Mouse (Mus musculus): Measurements from ENCODE around the gene Snapc5.
"Not testable (repeated sequence)": the region's sequence is repeated elsewhere in the genome, so short reads cannot be mapped to it uniquely, and the experiment has no call there.

The Snapc5 gene

DNA sequence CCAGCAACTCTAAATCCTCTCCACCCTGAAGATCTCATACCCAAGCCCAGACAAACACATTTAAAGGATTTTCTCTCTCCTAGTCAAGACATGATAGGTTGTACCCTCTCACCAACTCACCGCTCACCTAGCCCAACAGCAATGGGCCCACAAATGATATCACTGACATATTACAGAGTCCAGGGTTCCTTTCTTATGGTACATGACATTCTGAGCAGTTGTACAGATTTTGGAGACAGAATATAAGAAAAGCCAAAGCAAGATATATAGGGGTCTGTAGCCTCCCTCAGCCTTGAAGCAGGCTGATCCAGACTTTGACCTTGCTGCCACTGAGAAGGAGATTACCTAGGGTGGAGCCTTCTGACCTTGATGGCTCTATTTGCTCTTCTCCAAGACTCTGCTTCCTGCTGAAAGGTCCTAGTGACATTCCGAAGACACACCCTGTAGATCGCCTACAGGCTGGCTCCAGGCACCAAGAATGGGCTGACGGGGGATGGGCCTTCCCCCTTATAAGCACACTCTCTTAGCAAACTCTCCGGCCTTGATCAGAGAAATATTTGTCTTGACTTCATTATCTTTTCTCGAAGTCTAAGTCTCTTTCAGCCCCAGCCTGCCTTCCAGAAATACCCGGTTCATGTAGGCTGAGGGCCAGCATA lies 19.8 kb downstream of the Snapc5 start:
- DNase-seq (ENCODE audit: inconsistent age in 2 of 2, low spot score in 1 of 2): not testable (repeated sequence)

DNA sequence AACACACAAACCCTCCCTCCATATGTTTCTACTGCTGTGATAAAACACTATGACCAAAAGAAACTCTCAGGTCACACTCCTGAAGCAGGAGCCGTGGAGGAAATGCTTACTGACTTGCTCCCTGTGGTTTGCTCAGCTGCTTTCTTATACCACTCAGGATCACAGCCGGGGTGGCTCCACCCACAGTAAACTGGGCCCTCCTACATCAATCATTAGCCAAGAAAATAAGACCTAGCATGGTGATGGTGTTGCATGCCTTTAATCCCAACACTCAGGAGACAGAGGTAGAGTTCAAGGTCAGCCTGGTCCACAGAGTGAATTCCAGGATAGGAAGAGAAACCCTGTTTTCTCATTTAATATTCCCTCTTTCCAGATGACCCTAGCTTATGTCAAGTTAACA lies 20.8 kb downstream of the Snapc5 start:
- no peak for DNase-seq (ENCODE audit: inconsistent age in 2 of 2, low spot score in 1 of 2)

DNA sequence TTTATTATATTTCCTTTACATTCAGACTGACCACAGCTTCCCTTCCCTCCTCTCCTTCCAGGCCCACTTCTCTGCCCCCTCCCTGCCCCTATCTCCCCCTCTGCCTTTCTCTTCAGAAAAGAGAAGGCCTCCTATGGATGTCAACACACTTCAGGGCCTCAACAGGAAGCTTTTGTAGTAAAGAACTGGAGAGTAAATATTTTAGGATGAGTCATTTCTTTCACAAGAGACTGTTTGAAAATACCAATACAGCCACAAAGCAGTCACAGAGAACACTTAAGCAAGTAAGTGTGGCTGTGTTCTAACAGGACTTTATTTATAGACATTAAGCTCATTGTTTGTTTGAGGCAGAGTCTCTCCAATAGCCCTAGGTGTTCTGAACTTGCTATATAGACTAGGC lies 23.3 kb downstream of the Snapc5 start:
- no peak for DNase-seq (ENCODE audit: inconsistent age in 2 of 2, low spot score in 1 of 2)

DNA sequence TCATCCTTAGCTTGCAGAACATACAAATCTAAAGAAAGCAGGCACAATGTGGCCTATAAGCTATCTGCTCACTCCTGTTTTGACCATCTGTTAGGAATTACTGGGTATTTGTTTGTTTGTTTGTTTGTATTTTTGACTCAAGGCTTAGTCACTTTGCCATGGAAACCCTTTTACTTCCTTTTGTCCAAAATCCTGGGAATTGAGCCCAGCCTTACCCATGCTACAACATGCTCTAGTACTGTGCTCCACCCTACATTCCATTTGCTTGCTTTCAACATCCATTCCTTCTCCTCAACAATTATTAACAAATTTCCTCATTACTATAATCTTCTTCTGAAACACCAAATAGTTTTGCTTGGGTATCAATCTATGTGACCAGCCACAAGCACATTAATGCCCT lies 23.8 kb downstream of the Snapc5 start:
- DNase-seq (ENCODE audit: inconsistent age in 2 of 2, low spot score in 1 of 2): no peak

DNA sequence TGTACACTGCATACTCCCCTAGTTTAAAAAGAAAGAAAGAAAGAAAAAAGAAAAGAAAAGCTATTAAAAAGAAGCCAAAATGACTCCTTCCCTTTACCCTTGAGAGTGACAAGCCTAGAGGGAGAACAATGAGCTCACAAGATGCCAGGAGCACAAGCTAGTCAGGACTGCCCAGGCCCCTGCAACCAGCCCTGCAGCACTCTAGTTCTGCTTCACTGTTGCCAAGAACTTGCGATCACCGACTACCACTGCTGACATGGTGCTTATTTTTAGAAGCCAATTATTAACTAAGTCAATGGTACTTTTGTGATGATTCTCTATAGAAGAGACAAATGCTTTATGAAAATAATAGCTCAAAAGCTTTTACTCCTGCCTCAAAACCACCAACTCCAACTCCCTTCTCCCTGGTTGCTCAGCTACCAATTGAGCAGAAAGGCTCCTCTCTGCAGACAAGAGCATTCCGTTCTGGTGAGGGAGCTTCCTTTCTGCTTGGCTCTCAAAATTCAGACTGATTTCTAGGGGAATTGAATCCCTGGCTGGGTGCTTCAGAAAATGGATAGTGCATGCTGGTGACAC lies 28.5 kb downstream of the Snapc5 start:
- no peak for DNase-seq (ENCODE audit: inconsistent age in 2 of 2, low spot score in 1 of 2)

- DNase-seq (ENCODE audit: inconsistent age in 2 of 2, low spot score in 1 of 2): no peak
These were observed 35.4 kb downstream of the Snapc5 start for GRCm38 (mm10) chr9:64214452-64214851.

- DNase-seq (ENCODE audit: inconsistent age in 2 of 2, low spot score in 1 of 2): no peak
These were observed 37.0 kb downstream of the Snapc5 start for GRCm38 (mm10) chr9:64216090-64216489.

- DNase-seq (ENCODE audit: inconsistent age in 2 of 2, low spot score in 1 of 2): no peak
These were observed 37.6 kb downstream of the Snapc5 start for GRCm38 (mm10) chr9:64216641-64217040.

DNA sequence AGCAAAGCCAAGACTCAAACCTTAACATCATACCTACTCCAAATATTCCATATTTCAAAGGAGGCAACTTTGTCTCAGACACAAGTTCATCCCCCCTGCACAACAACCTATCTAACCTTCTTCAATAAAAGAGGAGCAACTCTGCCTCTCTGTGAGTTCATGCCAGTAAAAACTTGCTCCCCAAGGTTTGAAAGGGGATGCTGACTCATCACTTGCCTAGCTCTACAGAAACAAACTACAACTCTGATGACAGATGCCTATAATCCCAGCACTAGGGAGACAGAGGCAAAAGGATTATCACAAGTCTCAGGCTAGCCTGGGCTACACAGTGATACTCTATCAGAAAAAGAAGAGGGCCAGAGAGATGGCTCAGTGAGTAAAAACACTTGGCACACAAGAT lies 38.8 kb downstream of the Snapc5 start:
- DNase-seq (ENCODE audit: inconsistent age in 2 of 2, low spot score in 1 of 2): peak in 1 of 2 experiments; percentile 50

DNA sequence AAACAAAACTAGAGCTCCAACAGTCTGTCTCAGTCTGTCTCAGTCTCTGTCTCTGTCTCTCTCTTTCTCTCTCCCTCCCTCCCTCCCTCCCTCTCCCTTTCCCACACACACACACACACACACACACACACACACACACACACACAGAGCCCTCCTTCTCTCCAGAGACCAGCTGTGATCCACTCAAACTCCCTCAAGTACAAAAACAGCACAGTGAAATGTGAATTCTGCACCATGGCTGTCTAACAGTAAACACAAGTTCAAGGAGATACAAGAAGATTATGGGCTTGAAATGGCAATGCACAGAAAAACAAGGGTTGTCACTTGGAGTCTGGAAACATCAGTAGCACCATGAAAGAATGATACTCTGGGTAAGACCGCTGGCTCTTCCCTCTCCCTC lies 40.2 kb downstream of the Snapc5 start:
- no peak for DNase-seq (ENCODE audit: inconsistent age in 2 of 2, low spot score in 1 of 2)

DNA sequence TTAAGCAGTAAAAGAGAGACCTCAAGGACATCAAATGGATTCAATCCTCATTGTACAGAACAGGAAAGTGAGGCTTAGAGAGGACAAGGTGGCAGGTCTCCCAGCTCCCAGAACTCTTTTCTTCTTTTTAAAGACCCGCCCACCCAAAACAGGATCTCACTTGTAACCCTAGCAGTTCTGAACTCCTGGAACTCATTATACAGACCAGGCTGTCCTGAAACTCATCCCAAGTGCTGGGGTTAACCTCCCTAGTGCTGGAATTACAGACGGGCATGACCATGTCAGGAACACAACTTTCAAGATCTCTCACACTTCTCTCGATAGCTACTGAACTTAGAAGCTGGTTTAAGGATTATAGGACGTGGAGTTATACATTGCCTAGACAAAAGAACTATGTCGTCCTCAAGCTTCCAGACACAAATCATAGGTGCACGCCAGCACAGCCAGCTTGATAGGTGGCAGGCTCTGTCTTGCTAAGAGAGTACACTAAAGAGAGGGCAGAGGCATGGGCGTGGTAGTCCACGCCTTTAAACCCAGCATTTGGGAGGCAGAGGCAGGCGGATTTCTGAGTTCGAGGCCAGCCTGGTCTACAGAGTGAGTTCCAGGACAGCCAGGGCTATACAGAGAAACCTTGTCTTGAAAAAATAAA lies 40.8 kb downstream of the Snapc5 start:
- no peak for DNase-seq (ENCODE audit: inconsistent age in 2 of 2, low spot score in 1 of 2)

DNA sequence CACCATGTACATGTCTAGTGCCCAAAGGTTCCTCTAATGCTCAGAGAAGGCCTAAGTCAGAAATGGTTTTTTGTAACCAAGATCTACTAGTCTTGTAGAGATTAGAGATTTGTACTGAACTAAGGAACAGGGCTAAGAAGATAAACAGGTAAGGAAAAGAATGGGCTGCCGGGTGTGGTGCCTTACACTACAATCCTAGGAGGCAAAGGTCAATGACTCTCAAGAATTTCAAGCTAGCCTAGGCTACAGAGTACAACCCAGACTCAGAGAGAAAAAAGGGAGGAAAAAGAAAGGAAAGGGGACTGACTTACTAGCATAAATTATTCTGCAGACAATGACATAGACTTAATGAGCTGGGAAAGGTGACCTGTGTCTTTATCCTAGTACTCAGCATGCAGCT lies 41.5 kb downstream of the Snapc5 start:
- DNase-seq (ENCODE audit: inconsistent age in 2 of 2, low spot score in 1 of 2): no peak

GRCm38 (mm10) chr9:64221480-64221879 lies 42.4 kb downstream of the Snapc5 start:
- no peak for DNase-seq (ENCODE audit: inconsistent age in 2 of 2, low spot score in 1 of 2)

- no peak for DNase-seq (ENCODE audit: inconsistent age in 2 of 2, low spot score in 1 of 2)
These were observed 43.0 kb downstream of the Snapc5 start for GRCm38 (mm10) chr9:64222098-64222497.

GRCm38 (mm10) chr9:64225805-64226204 lies 46.7 kb downstream of the Snapc5 start:
- DNase-seq (ENCODE audit: inconsistent age in 2 of 2, low spot score in 1 of 2): no peak

DNA sequence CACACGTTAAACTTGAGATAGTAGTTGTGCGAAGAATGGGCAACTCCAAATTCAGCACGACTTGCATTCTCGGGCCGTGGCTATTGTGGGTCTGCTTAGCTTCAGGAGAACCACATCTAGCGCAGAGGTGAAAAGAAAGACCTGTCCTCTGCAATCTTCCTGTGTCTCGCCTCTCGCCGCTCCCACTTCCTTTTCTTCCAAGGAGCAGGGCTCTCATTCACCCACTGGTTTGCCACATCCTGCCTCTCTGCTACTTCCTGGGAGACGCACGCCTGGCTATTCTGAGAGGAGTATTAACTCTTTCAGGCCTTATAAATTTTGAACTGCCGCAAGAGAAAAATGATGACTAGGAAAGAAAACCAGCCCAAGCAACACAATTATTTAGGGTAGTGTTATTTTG lies 48.7 kb downstream of the Snapc5 start:
- DNase-seq (ENCODE audit: inconsistent age in 2 of 2, low spot score in 1 of 2): peak in 1 of 2 experiments; percentile 30

DNA sequence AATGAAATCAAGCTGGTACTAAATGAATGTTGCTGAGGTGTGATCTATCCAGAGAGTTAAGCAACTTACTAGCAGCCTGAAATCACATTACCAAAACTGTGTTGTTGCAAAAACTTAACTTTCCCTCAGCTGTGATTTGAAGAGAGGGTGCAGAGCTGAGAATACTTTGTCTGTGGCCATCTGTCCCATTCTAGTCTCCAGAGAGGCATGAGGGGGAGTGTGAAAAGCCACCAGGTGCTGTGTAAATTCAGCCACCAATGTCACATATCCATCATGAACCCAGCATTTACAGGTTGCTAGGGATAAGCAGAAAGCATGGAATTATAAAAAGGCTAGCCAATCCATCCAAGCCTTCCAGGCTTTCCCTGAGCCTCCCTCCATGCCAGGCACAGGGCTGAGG lies 49.9 kb downstream of the Snapc5 start:
- no peak for DNase-seq (ENCODE audit: inconsistent age in 2 of 2, low spot score in 1 of 2)

- peak; percentile 23 to 38 for DNase-seq (ENCODE audit: inconsistent age in 2 of 2, low spot score in 1 of 2)
These were observed 52.1 kb downstream of the Snapc5 start for GRCm38 (mm10) chr9:64231171-64231570.

DNA sequence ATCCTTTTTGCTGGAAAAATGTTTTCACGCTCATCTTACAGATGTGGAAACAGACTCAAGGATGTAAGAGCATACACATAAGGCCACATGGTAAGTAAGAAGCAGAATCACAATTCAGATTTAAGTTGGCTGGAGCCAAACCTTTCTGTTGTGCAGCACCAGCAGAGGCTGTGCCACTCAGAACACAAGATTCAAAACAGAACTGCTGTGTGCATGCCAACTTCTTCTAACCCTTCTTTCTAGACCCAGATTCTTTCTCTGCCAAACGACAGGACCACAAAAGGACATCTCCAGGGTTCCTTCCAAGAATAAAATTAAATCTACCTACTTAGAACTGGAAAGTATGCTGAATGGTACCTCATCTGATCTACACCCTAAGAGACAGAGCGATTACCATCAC lies 52.6 kb downstream of the Snapc5 start:
- no peak for DNase-seq (ENCODE audit: inconsistent age in 2 of 2, low spot score in 1 of 2)

DNA sequence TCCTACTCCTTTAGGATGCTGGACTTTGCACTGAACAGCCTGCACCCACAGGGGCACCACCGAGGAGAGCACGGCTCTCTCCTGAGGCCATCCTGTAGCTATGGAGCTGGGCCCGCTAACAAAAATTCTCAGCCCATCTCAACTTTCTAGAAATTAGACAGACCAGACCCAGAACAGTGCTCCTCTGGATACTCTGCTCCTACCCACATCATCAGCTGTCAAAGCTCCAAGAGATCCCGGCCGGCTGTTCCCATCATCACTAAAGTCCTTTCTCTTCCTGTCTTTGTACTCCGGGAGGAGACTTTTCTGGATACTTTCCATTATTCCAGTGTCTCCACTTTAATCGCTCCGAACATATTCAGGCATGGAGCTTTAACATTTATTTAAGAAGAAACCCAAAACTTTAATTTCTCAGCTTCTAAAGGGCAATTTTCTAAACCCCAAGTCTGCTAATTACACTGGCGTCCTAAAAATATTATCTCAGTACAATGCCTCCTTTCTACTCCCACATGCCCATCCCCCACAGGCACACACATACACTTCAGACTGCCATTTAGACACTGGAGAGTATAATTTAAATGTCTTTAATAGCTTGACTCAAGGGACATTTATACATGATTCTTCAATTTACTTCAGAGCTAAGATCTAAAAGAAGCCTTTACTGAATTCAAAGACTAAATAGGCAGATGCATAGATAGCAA lies 53.3 kb downstream of the Snapc5 start:
- no peak for DNase-seq (ENCODE audit: inconsistent age in 2 of 2, low spot score in 1 of 2)

Data from adrenal gland, adult (tissue).